Mouse (Mus musculus): Measurements from ENCODE around the gene Clic4.
"Not testable (repeated sequence)": the region's sequence is repeated elsewhere in the genome, so short reads cannot be mapped to it uniquely, and the experiment has no call there.

Gene Clic4

GRCm38 (mm10) chr4:135191185-135191584, 81.4 kb downstream of the Clic4 start:
- no peak for DNase-seq (ENCODE audit: low read depth, low spot score)

GRCm38 (mm10) chr4:135190364-135190763, 82.2 kb downstream of the Clic4 start:
- no peak for DNase-seq (ENCODE audit: low read depth, low spot score)

- no peak for DNase-seq (ENCODE audit: low read depth, low spot score)
These were observed 83.1 kb downstream of the Clic4 start for GRCm38 (mm10) chr4:135189452-135190008.

GRCm38 (mm10) chr4:135184277-135184676, 88.3 kb downstream of the Clic4 start:
- not testable (repeated sequence) for DNase-seq (ENCODE audit: low read depth, low spot score)

- DNase-seq (ENCODE audit: low read depth, low spot score): no peak
These were observed 90.8 kb downstream of the Clic4 start for GRCm38 (mm10) chr4:135181819-135182218.

GRCm38 (mm10) chr4:135179077-135179481, 93.5 kb downstream of the Clic4 start:
- DNase-seq (ENCODE audit: low read depth, low spot score): peak; percentile 73

GRCm38 (mm10) chr4:135177568-135177967, 95.0 kb downstream of the Clic4 start:
- no peak for DNase-seq (ENCODE audit: low read depth, low spot score)

GRCm38 (mm10) chr4:135175406-135176120, 97.1 kb downstream of the Clic4 start:
- DNase-seq (ENCODE audit: low read depth, low spot score): no peak

- no peak for DNase-seq (ENCODE audit: low read depth, low spot score)
These were observed 101.2 kb downstream of the Clic4 start for GRCm38 (mm10) chr4:135171304-135171875.

- DNase-seq (ENCODE audit: low read depth, low spot score): no peak
These were observed 103.1 kb downstream of the Clic4 start for GRCm38 (mm10) chr4:135169501-135169900.

- DNase-seq (ENCODE audit: low read depth, low spot score): no peak
These were observed 103.5 kb downstream of the Clic4 start for GRCm38 (mm10) chr4:135169096-135169495.

GRCm38 (mm10) chr4:135167816-135168527, 104.6 kb downstream of the Clic4 start:
- DNase-seq (ENCODE audit: low read depth, low spot score): no peak

GRCm38 (mm10) chr4:135166413-135167225, 106.0 kb downstream of the Clic4 start:
- no peak for DNase-seq (ENCODE audit: low read depth, low spot score)

GRCm38 (mm10) chr4:135165761-135166160, 106.9 kb downstream of the Clic4 start:
- DNase-seq (ENCODE audit: low read depth, low spot score): no peak

Data from CD4-positive, CD25-positive, alpha-beta regulatory T cell, adult 2 months (primary cell).